Mouse (Mus musculus) megakaryocyte progenitor cell, adult 5-6 weeks (primary cell): ENCODE data around the gene Gm5114. TPM values are rescaled to one million over a fixed set of nuclear protein-coding genes. Genes with fewer than 3 reads are reported as not detected.
"Not testable (repeated sequence)": the region's sequence is repeated elsewhere in the genome, so short reads cannot be mapped to it uniquely, and the experiment has no call there.

Source experiments
- ATAC-seq: replicated peaks from 2 replicates; pipeline ENCODE4 v1.8.0; 2016; ENCODE audit warnings: mild to moderate bottlenecking, moderate TSS enrichment, inconsistent platforms; ENCODE audit not compliant: poor library complexity
- total RNA-seq, 2 experiments: library from RNA; stranded (forward) in 1 of 2; stranded (reverse) in 1 of 2; fragments of 157-497, 149-512 nt in 1 of 2; fragments of 200-1000 nt in 1 of 2; gene quantifications; 2 replicates each; pipeline versions ENCODE4 v1.2.3 to v1.2.4; 2015 to 2017

Gm5114 gene
- total RNA-seq (2015), result not detected in 2 replicates
- total RNA-seq (2017), result not detected in 2 replicates

- not testable (repeated sequence) for ATAC-seq
Observed at GRCm38 (mm10) chr7:39413060-39413459, at the start of gene Gm5114. TSS of gene Gm5114 (minus strand) at chr7:39413160.

- peak; percentile 99 for ATAC-seq
Observed at GRCm38 (mm10) chr7:39455806-39456205, 42.8 kb upstream of the Gm5114 start.

- peak; percentile 96 for ATAC-seq
Observed at GRCm38 (mm10) chr7:39449260-39450021, 36.5 kb upstream of the Gm5114 start.

- no peak for ATAC-seq
Observed at GRCm38 (mm10) chr7:39448626-39449242, 35.8 kb upstream of the Gm5114 start.

GRCm38 (mm10) chr7:39441237-39441636, 28.3 kb upstream of the Gm5114 start:
- ATAC-seq, result no peak

- ATAC-seq, result no peak
Observed at GRCm38 (mm10) chr7:39440362-39440761, 27.4 kb upstream of the Gm5114 start.

Other genes with a start within 250 kb of the Gm5114 start
- 3.8 and 3.9 TPM in 2 replicates for gene Zfp619, start 104.6 kb upstream of the Gm5114 start, total RNA-seq (2015)
- gene Zfp619, start 104.6 kb upstream of the Gm5114 start, total RNA-seq (2017), result 2.4 and 3.1 TPM in 2 replicates